Mouse (Mus musculus): ENCODE data around the gene Bcl7b. TPM values are rescaled to one million over a fixed set of nuclear protein-coding genes. Genes with fewer than 3 reads are reported as not detected.

Bcl7b gene
- polyA plus RNA-seq, 1 experiment from 2014 or later, result 45.1 TPM

- ATAC-seq (ENCODE audit: low FRiP score), result no peak
- H3K4me3 ChIP-seq, result peak overlapping the region; percentile 79
- H3K27ac ChIP-seq, result peak overlapping the region; percentile 83
- H3K27me3 ChIP-seq, result no peaks in the 10 kb centered on the region
- no peaks in the 10 kb centered on the region for H3K9me3 ChIP-seq (replicated peaks)
- H3K36me3 ChIP-seq, result 0 out of 2 replicates have a peak, but pooled peaks cover 10% of the 10 kb centered on the region
- WGBS, result under 1% methylated on average over 13 of the region's 13 CpGs
- peaks cover 17% of the 10 kb centered on the region for H3K4me1 ChIP-seq
- H3K4me2 ChIP-seq (replicated peaks), result peak overlapping the region; percentile 68
- peak overlapping the region; percentile 80 for H3K9ac ChIP-seq
Measured at GRCm38 (mm10) chr5:135148715-135149052, 19.4 kb upstream of the Bcl7b start.

GRCm38 (mm10) chr5:135149053-135149819 lies 18.8 kb upstream of the Bcl7b start, which contains the start of gene Tbl2:
TSS of gene Tbl2 (plus strand) at chr5:135149657.
- Histone ChIP-seq H3K9me3 (replicated peaks) (no peaks in the 10 kb centered on the region), H3K27ac (peak within 1 kb of the TSS; percentile 83), H3K4me3 (peak within 1 kb of the TSS; percentile 79), H3K9ac (peak within 1 kb of the TSS; percentile 80), H3K4me1 (peaks cover 17% of the 10 kb centered on the region), H3K27me3 (no peaks in the 10 kb centered on the region), H3K36me3 (peaks cover 15% of the 10 kb centered on the region), H3K4me2 (replicated peaks) (peak within 1 kb of the TSS; percentile 68)
- under 1% methylated on average over 63 of the region's 63 CpGs for WGBS
- ATAC-seq (ENCODE audit: low FRiP score), result peak; percentile 98

- Histone ChIP-seq H3K36me3 (peaks cover 19% of the 10 kb centered on the region), H3K4me1 (peaks cover 17% of the 10 kb centered on the region), H3K4me2 (replicated peaks) (peak overlapping the region; percentile 68), H3K4me3 (peak overlapping the region; percentile 79), H3K27me3 (no peaks in the 10 kb centered on the region), H3K27ac (peak overlapping the region; percentile 83), H3K9ac (peak overlapping the region; percentile 80), H3K9me3 (replicated peaks) (no peaks in the 10 kb centered on the region)
- under 1% methylated on average over 23 of the region's 23 CpGs for WGBS
- no peak for ATAC-seq (ENCODE audit: low FRiP score)
Measured at GRCm38 (mm10) chr5:135149820-135150178, 18.3 kb upstream of the Bcl7b start.

GRCm38 (mm10) chr5:135156496-135156895 lies 11.6 kb upstream of the Bcl7b start:
- Histone ChIP-seq H3K36me3 (peaks cover 84% of the 10 kb centered on the region), H3K9ac (no peak overlapping the region), H3K27ac (no peak overlapping the region), H3K27me3 (no peaks in the 10 kb centered on the region), H3K4me3 (no peak overlapping the region), H3K4me2 (replicated peaks) (no peak overlapping the region), H3K4me1 (no peaks in the 10 kb centered on the region), H3K9me3 (replicated peaks) (no peaks in the 10 kb centered on the region)
- ATAC-seq (ENCODE audit: low FRiP score), result no peak
- WGBS, result over 99% methylated on average over 4 of the region's 4 CpGs

GRCm38 (mm10) chr5:135161221-135161620 lies 6.9 kb upstream of the Bcl7b start:
- Histone ChIP-seq H3K4me1 (no peaks in the 10 kb centered on the region), H3K36me3 (peaks cover 63% of the 10 kb centered on the region), H3K9ac (no peak overlapping the region), H3K4me3 (no peak overlapping the region), H3K27me3 (no peaks in the 10 kb centered on the region), H3K4me2 (replicated peaks) (no peak overlapping the region), H3K9me3 (replicated peaks) (no peaks in the 10 kb centered on the region), H3K27ac (no peak overlapping the region)
- WGBS, result 95% methylated on average over 4 of the region's 4 CpGs
- no peak for ATAC-seq (ENCODE audit: low FRiP score)

GRCm38 (mm10) chr5:135161650-135162049 lies 6.4 kb upstream of the Bcl7b start:
- H3K27me3 ChIP-seq, result no peaks in the 10 kb centered on the region
- H3K4me2 ChIP-seq (replicated peaks), result no peak overlapping the region
- H3K9me3 ChIP-seq (replicated peaks), result no peaks in the 10 kb centered on the region
- no peak for ATAC-seq (ENCODE audit: low FRiP score)
- H3K9ac ChIP-seq, result no peak overlapping the region
- H3K4me3 ChIP-seq, result no peak overlapping the region
- H3K4me1 ChIP-seq, result no peaks in the 10 kb centered on the region
- WGBS, result 88% methylated on average over 7 of the region's 7 CpGs
- H3K27ac ChIP-seq, result no peak overlapping the region
- H3K36me3 ChIP-seq, result peaks cover 59% of the 10 kb centered on the region

GRCm38 (mm10) chr5:135162361-135162760 lies 5.7 kb upstream of the Bcl7b start:
- ATAC-seq (ENCODE audit: low FRiP score), result no peak
- Histone ChIP-seq H3K9ac (no peak overlapping the region), H3K36me3 (peaks cover 52% of the 10 kb centered on the region), H3K4me3 (no peak overlapping the region), H3K4me2 (replicated peaks) (no peak overlapping the region), H3K9me3 (replicated peaks) (no peaks in the 10 kb centered on the region), H3K4me1 (no peaks in the 10 kb centered on the region), H3K27ac (no peak overlapping the region), H3K27me3 (no peaks in the 10 kb centered on the region)
- 93% methylated on average over 8 of the region's 8 CpGs for WGBS

GRCm38 (mm10) chr5:135162821-135163220 lies 5.3 kb upstream of the Bcl7b start:
- Histone ChIP-seq H3K4me2 (replicated peaks) (no peak overlapping the region), H3K27ac (no peak overlapping the region), H3K9ac (no peak overlapping the region), H3K36me3 (peaks cover 49% of the 10 kb centered on the region), H3K4me3 (no peak overlapping the region), H3K9me3 (replicated peaks) (no peaks in the 10 kb centered on the region), H3K27me3 (no peaks in the 10 kb centered on the region), H3K4me1 (no peaks in the 10 kb centered on the region)
- WGBS, result 90% methylated on average over 6 of the region's 6 CpGs
- no peak for ATAC-seq (ENCODE audit: low FRiP score)

GRCm38 (mm10) chr5:135166909-135167308 lies 1.2 kb upstream of the Bcl7b start:
- no peaks in the 10 kb centered on the region for H3K9me3 ChIP-seq (replicated peaks)
- WGBS, result 85% methylated on average over 4 of the region's 4 CpGs
- peaks cover 14% of the 10 kb centered on the region for H3K4me1 ChIP-seq
- H3K27ac ChIP-seq, result no peak overlapping the region
- H3K36me3 ChIP-seq, result peaks cover 16% of the 10 kb centered on the region
- H3K4me2 ChIP-seq (replicated peaks), result no peak overlapping the region
- no peak for ATAC-seq (ENCODE audit: low FRiP score)
- no peaks in the 10 kb centered on the region for H3K27me3 ChIP-seq
- no peak overlapping the region for H3K4me3 ChIP-seq
- H3K9ac ChIP-seq, result no peak overlapping the region

- H3K9ac ChIP-seq, result no peak overlapping the region
- H3K4me3 ChIP-seq, result no peak overlapping the region
- H3K27me3 ChIP-seq, result no peaks in the 10 kb centered on the region
- peaks cover 19% of the 10 kb centered on the region for H3K36me3 ChIP-seq
- H3K4me2 ChIP-seq (replicated peaks), result no peak overlapping the region
- no peaks in the 10 kb centered on the region for H3K9me3 ChIP-seq (replicated peaks)
- no peak overlapping the region for H3K27ac ChIP-seq
- 97% methylated on average over 4 of the region's 4 CpGs for WGBS
- peaks cover 14% of the 10 kb centered on the region for H3K4me1 ChIP-seq
- ATAC-seq (ENCODE audit: low FRiP score), result no peak
Measured at GRCm38 (mm10) chr5:135167469-135167868, 614 bp upstream of the Bcl7b start.

GRCm38 (mm10) chr5:135169479-135169878 lies 1.4 kb downstream of the Bcl7b start:
- ATAC-seq (ENCODE audit: low FRiP score), result no peak
- peak overlapping the region; percentile 76; the same call in 1 of the 2 replicates for H3K9ac ChIP-seq
- no peaks in the 10 kb centered on the region for H3K27me3 ChIP-seq
- 91% methylated on average over 5 of the region's 5 CpGs for WGBS
- H3K4me3 ChIP-seq, result peak overlapping the region; percentile 67
- H3K9me3 ChIP-seq (replicated peaks), result no peaks in the 10 kb centered on the region
- H3K4me2 ChIP-seq (replicated peaks), result peak overlapping the region; percentile 95
- H3K27ac ChIP-seq, result peak overlapping the region; percentile 99; the same call in 1 of the 2 replicates
- H3K36me3 ChIP-seq, result peaks cover 32% of the 10 kb centered on the region
- peaks cover 14% of the 10 kb centered on the region for H3K4me1 ChIP-seq

GRCm38 (mm10) chr5:135171688-135172220 lies 3.7 kb downstream of the Bcl7b start:
- H3K4me2 ChIP-seq (replicated peaks), result no peak overlapping the region
- no peaks in the 10 kb centered on the region for H3K9me3 ChIP-seq (replicated peaks)
- 94% methylated on average over 6 of the region's 6 CpGs for WGBS
- H3K27me3 ChIP-seq, result no peaks in the 10 kb centered on the region
- peaks cover 49% of the 10 kb centered on the region for H3K36me3 ChIP-seq
- H3K9ac ChIP-seq, result no peak overlapping the region
- no peak for ATAC-seq (ENCODE audit: low FRiP score)
- H3K27ac ChIP-seq, result no peak overlapping the region
- H3K4me3 ChIP-seq, result no peak overlapping the region
- H3K4me1 ChIP-seq, result peaks cover 14% of the 10 kb centered on the region

- no peak for ATAC-seq (ENCODE audit: low FRiP score)
- Histone ChIP-seq H3K9ac (no peak overlapping the region), H3K4me2 (replicated peaks) (no peak overlapping the region), H3K27me3 (no peaks in the 10 kb centered on the region), H3K4me1 (peaks cover 14% of the 10 kb centered on the region), H3K36me3 (peaks cover 61% of the 10 kb centered on the region), H3K27ac (no peak overlapping the region), H3K9me3 (replicated peaks) (no peaks in the 10 kb centered on the region), H3K4me3 (no peak overlapping the region)
- WGBS, result 92% methylated on average over 5 of the region's 5 CpGs
Measured at GRCm38 (mm10) chr5:135172986-135173385, 4.9 kb downstream of the Bcl7b start.
